Mouse (Mus musculus): ENCODE measurements around the gene Psd.

DNA sequence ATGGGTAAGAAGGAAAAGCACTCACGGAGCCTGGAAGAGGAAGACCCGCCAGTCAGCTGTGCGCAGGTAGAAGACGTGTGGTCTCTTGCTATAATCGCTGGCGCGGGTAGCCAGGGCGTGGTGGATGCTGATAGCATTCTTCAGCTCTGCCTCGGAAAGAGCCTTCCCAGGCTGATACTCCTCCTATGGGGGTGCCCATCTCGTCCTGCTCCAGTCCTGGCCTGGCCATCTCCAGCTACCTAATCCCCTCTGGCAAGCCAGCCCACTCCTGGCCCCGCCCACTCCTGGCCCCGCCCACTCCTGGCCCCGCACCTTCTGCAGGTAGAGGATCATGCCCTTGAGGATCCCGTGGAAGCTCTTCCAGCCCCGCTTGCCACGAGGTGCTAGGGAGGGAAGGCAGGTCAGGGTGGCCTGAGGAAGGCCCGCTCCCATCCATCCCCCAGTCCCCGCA lies 12.8 kb downstream of the Psd start:
- TF ChIP-seq CTCF (IDR thresholded peaks at IDR 0.05; ENCODE audit: low read depth, low read length), result no peak
- TF ChIP-seq POLR2A (IDR thresholded peaks at IDR 0.05; ENCODE audit: extremely low read depth, insufficient read depth, low read length), result no peak

Measured in liver, adult 2 months (tissue).